13 mouse cellular contexts compared by ENCODE assay signal in the genomic region with DNA sequence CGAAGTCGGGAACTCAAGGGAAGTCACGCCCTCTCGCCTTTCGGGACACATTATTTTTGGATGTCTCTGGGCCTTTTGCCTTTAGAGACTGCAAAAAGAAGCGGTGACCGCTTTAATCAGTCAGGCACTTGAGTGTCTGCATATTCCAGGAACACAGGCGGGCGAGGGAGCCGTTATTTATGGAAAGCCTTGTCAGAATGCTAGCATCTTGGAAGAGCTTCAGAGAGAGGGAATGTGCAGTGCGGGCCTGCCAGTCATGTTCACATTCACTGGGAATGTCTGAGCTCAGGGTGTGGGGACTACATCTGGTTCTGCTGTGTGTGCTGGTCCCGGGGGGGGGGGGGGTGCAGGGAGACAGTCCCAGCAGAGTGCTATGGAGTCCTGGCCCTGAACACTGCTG. TPM values are rescaled to one million over a fixed set of nuclear protein-coding genes. Genes with fewer than 3 reads are reported as not detected.
A peak's percentile ranks its signal among the peaks of the same experiment; 100 is the strongest.
DNase-seq lines count a peak whose midpoint lies in the region; ATAC-seq and TF ChIP-seq lines count a peak whose summit lies in the region.
"Had no signal": no experiment of that assay in that cellular context is flagged by ENCODE, and none has a peak within 500 bp of the region (broad histone marks: within the 10 kb centered on the region; RNA-seq: fewer than 3 reads in every experiment).

No protein-coding gene starts in this region.

- no peak for ATAC-seq in liver, embryonic 12.5 days

- TF ChIP-seq POLR2A in cerebellum, adult 2 months (IDR thresholded peaks at IDR 0.05; ENCODE audit: borderline replicate concordance, insufficient read depth, low read length), result no peak

- no peak for TF ChIP-seq CTCF in cerebellum, adult 2 months (IDR thresholded peaks at IDR 0.05; ENCODE audit: borderline replicate concordance, insufficient read depth, low read depth, low read length)

- intact Hi-C loops in heart, postnatal 14 days (cut with DNase I), result no loop called here

- H3K27ac ChIP-seq in cerebellum, adult 2 months (ENCODE audit: insufficient read depth, low read length), result no peak overlapping the region
- no peak overlapping the region for H3K27ac ChIP-seq in liver, embryonic 12.5 days

- no peak overlapping the region for H3K4me2 ChIP-seq in liver, embryonic 12.5 days

- H3K9ac ChIP-seq in liver, embryonic 12.5 days, result no peak overlapping the region

- DNase-seq in layer of hippocampus, adult 11-12 months (ENCODE audit: low spot score), result peak; percentile 28
- DNase-seq in layer of hippocampus, adult 9-10 months (ENCODE audit: low spot score), result no peak
- peak; percentile 78 for DNase-seq in gastrocnemius, adult 18-20 months (ENCODE audit: low spot score)
- DNase-seq in heart, postnatal 14 days, result peak; percentile 51 to 63
- peak; percentile 58 to 67 for DNase-seq in right cerebral cortex, adult 2 months (ENCODE audit: low spot score in 2 of 2)
- no peak for DNase-seq in cerebellum, adult 2 months
- DNase-seq in spleen, adult 12 weeks (ENCODE audit: low spot score), result no peak
- DNase-seq: cerebellum, postnatal 14 days had no signal

- no peaks in the 10 kb centered on the region for H3K4me1 ChIP-seq in cerebellum, adult 2 months (ENCODE audit: control insufficient read depth, insufficient read depth, low read length)
- H3K4me1 ChIP-seq in liver, embryonic 12.5 days, result peaks cover 10% of the 10 kb centered on the region

- no peaks in the 10 kb centered on the region for H3K36me3 ChIP-seq in liver, embryonic 12.5 days
- H3K36me3 ChIP-seq: G1E had no signal

- no peaks in the 10 kb centered on the region for H3K9me3 ChIP-seq in liver, embryonic 12.5 days (replicated peaks)
- H3K9me3 ChIP-seq: G1E had no signal

- no peaks in the 10 kb centered on the region for H3K27me3 ChIP-seq in cerebellum, adult 2 months (ENCODE audit: control insufficient read depth, insufficient read depth, low read length)
- H3K27me3 ChIP-seq in liver, embryonic 12.5 days (replicated peaks), result no peaks in the 10 kb centered on the region; the same call in 1 of the 2 replicates

- WGBS in cerebellum, adult 2 months, result 75% methylated on average over 12 of the region's 12 CpGs
- WGBS in liver, embryonic 12.5 days (ENCODE audit: insufficient replicate concordance), result 76% methylated on average over 12 of the region's 12 CpGs

- no peak overlapping the region for H3K4me3 ChIP-seq in cerebellum, adult 2 months (replicated peaks; ENCODE audit: insufficient read depth, low read depth, low read length)
- H3K4me3 ChIP-seq in liver, embryonic 12.5 days, result no peak overlapping the region

RNA-seq across cellular contexts. Expression of a gene that starts 5.0 kb away (rescaled TPM):
- total RNA-seq in gastrocnemius, adult 18-20 months (2021), result not detected
- not detected for total RNA-seq in heart, postnatal 14 days (2021)
- polyA plus RNA-seq in cerebellum, adult 2 months (2012; rRNA removed), result not detected in 2 replicates
- not detected in 2 replicates for polyA plus RNA-seq in liver, embryonic 12.5 days (2016; fragmentation: Nextera tagmentation; extraction: Ambion mirVana)
- total RNA-seq: hematopoietic stem cell, adult 5-6 weeks; liver, adult 2 months had no signal
- polyA plus RNA-seq: G1E; liver, adult 2 months; neural tube, embryonic 14.5 days had no signal

RNA-seq across cellular contexts. Expression of a gene that starts 21.7 kb away (rescaled TPM):
- 10 to 100 TPM; 31.3 to 32.0 TPM for total RNA-seq in gastrocnemius, adult 18-20 months (2021)
- 100 to 1,000 TPM; 139 to 157 TPM for total RNA-seq in heart, postnatal 14 days (2021)
- 134 and 151 TPM in 2 replicates for polyA plus RNA-seq in cerebellum, adult 2 months (2012; rRNA removed)
- 19.1 and 19.5 TPM in 2 replicates for polyA plus RNA-seq in liver, embryonic 12.5 days (2016; fragmentation: Nextera tagmentation; extraction: Ambion mirVana)

Comparison
In these comparisons a context has a peak if more than half of its experiments do, and no peak if none do; other contexts are left out.
1. DNase-seq: peak in layer of hippocampus, adult 11-12 months (single experiment), gastrocnemius, adult 18-20 months (single experiment), heart, postnatal 14 days (2 of 2) and right cerebral cortex, adult 2 months (2 of 2); none in layer of hippocampus, adult 9-10 months (single experiment), cerebellum, adult 2 months (0 of 2) and spleen, adult 12 weeks (single experiment).
2. RNA of a gene that starts 21.7 kb away (total RNA-seq): 139 to 157 TPM in heart, postnatal 14 days; 31.3 to 32.0 TPM in gastrocnemius, adult 18-20 months; every median in the first group is over 4 times any median in the second.